Mouse (Mus musculus): ENCODE measurements around the gene D430041D05Rik.
A peak's percentile ranks its signal among the peaks of the same experiment; 100 is the strongest.

Gene D430041D05Rik

GRCm38 (mm10) chr2:104267049-104267448 lies 143.8 kb downstream of the D430041D05Rik start:
- no peak for DNase-seq (ENCODE audit: low read depth, low spot score)

GRCm38 (mm10) chr2:104261741-104262067 lies 149.1 kb downstream of the D430041D05Rik start:
- DNase-seq (ENCODE audit: low read depth, low spot score), result no peak

GRCm38 (mm10) chr2:104260920-104261740 lies 149.7 kb downstream of the D430041D05Rik start:
- DNase-seq (ENCODE audit: low read depth, low spot score), result no peak

- no peak for DNase-seq (ENCODE audit: low read depth, low spot score)
Observed at GRCm38 (mm10) chr2:104256585-104256984, 154.2 kb downstream of the D430041D05Rik start.

- no peak for DNase-seq (ENCODE audit: low read depth, low spot score)
Observed at GRCm38 (mm10) chr2:104254944-104255343, 155.9 kb downstream of the D430041D05Rik start.

- DNase-seq (ENCODE audit: low read depth, low spot score), result no peak
Observed at GRCm38 (mm10) chr2:104253341-104253740, 157.5 kb downstream of the D430041D05Rik start.

- no peak for DNase-seq (ENCODE audit: low read depth, low spot score)
Observed at GRCm38 (mm10) chr2:104251647-104252046, 159.2 kb downstream of the D430041D05Rik start.

- no peak for DNase-seq (ENCODE audit: low read depth, low spot score)
Observed at GRCm38 (mm10) chr2:104249856-104250255, 161.0 kb downstream of the D430041D05Rik start.

GRCm38 (mm10) chr2:104246851-104247250 lies 164.0 kb downstream of the D430041D05Rik start:
- DNase-seq (ENCODE audit: low read depth, low spot score), result no peak

- DNase-seq (ENCODE audit: low read depth, low spot score), result no peak
Observed at GRCm38 (mm10) chr2:104242055-104242454, 168.8 kb downstream of the D430041D05Rik start.

GRCm38 (mm10) chr2:104237141-104237540 lies 173.7 kb downstream of the D430041D05Rik start:
- DNase-seq (ENCODE audit: low read depth, low spot score), result no peak

- no peak for DNase-seq (ENCODE audit: low read depth, low spot score)
Observed at GRCm38 (mm10) chr2:104230444-104230843, 180.4 kb downstream of the D430041D05Rik start.

- DNase-seq (ENCODE audit: low read depth, low spot score), result no peak
Observed at GRCm38 (mm10) chr2:104226057-104226456, 184.8 kb downstream of the D430041D05Rik start.

- DNase-seq (ENCODE audit: low read depth, low spot score), result peak; percentile 17
Observed at GRCm38 (mm10) chr2:104219733-104220391, 191.0 kb downstream of the D430041D05Rik start.

- no peak for DNase-seq (ENCODE audit: low read depth, low spot score)
Observed at GRCm38 (mm10) chr2:104218588-104219065, 192.2 kb downstream of the D430041D05Rik start.

GRCm38 (mm10) chr2:104218114-104218513 lies 192.7 kb downstream of the D430041D05Rik start:
- no peak for DNase-seq (ENCODE audit: low read depth, low spot score)

- no peak for DNase-seq (ENCODE audit: low read depth, low spot score)
Observed at GRCm38 (mm10) chr2:104209408-104209807, 201.4 kb downstream of the D430041D05Rik start.

- DNase-seq (ENCODE audit: low read depth, low spot score), result no peak
Observed at GRCm38 (mm10) chr2:104208415-104208814, 202.4 kb downstream of the D430041D05Rik start.

GRCm38 (mm10) chr2:104207948-104208347 lies 202.9 kb downstream of the D430041D05Rik start:
- peak; percentile 95 for DNase-seq (ENCODE audit: low read depth, low spot score)

- no peak for DNase-seq (ENCODE audit: low read depth, low spot score)
Observed at GRCm38 (mm10) chr2:104205623-104206022, 205.2 kb downstream of the D430041D05Rik start.

GRCm38 (mm10) chr2:104200211-104200610 lies 210.6 kb downstream of the D430041D05Rik start:
- DNase-seq (ENCODE audit: low read depth, low spot score), result no peak

GRCm38 (mm10) chr2:104198186-104198585 lies 212.6 kb downstream of the D430041D05Rik start:
- DNase-seq (ENCODE audit: low read depth, low spot score), result no peak

GRCm38 (mm10) chr2:104197281-104197680 lies 213.5 kb downstream of the D430041D05Rik start:
- DNase-seq (ENCODE audit: low read depth, low spot score), result peak; percentile 59

Measured in R1 (cell line).